Mouse (Mus musculus) hindbrain, embryonic 13.5 days (tissue): ENCODE results near the gene Clec2l. TPM values are rescaled to one million over a fixed set of nuclear protein-coding genes. Genes with fewer than 3 reads are reported as not detected.
A peak's percentile ranks its signal among the peaks of the same experiment; 100 is the strongest.

ENCODE experiments used
- ATAC-seq: fragments of 200-750 bp; cut with Nextera tagmentation; 2 replicates; pipeline ENCODE4 v1.8.0; 2017; ENCODE audit warnings: moderate TSS enrichment; ENCODE audit not compliant: low FRiP score
- H3K27ac ChIP-seq: fragments of 300-500 bp; sonication (generic); 2 replicates; pipeline ENCODE4 v1.5.1; 2015; ENCODE audit warnings: inconsistent platforms, mild to moderate bottlenecking, moderate library complexity
- H3K27me3 ChIP-seq: fragments of 300-500 bp; sonication (generic); 2 replicates; pipeline ENCODE4 v1.6.1; 2015; ENCODE audit warnings: mild to moderate bottlenecking, inconsistent platforms
- H3K36me3 ChIP-seq: fragments of 300-500 bp; sonication (generic); 2 replicates; pipeline ENCODE4 v1.6.1; 2015; ENCODE audit warnings: mild to moderate bottlenecking, inconsistent platforms
- H3K4me1 ChIP-seq: fragments of 300-500 bp; sonication (generic); replicated peaks from 2 replicates; pipeline ENCODE4 v1.6.1; 2015; ENCODE audit warnings: inconsistent platforms
- H3K4me2 ChIP-seq: fragments of 300-500 bp; sonication (generic); 2 replicates; pipeline ENCODE4 v1.6.1; 2015; ENCODE audit warnings: inconsistent platforms, mild to moderate bottlenecking, moderate library complexity
- H3K4me3 ChIP-seq: fragments of 300-500 bp; sonication (generic); 2 replicates; pipeline ENCODE4 v1.5.1; 2015; ENCODE audit warnings: mild to moderate bottlenecking, inconsistent platforms
- H3K9ac ChIP-seq: fragments of 300-500 bp; sonication (generic); 2 replicates; pipeline ENCODE4 v1.6.1; 2015; ENCODE audit warnings: mild to moderate bottlenecking, inconsistent platforms
- H3K9me3 ChIP-seq: fragments of 300-500 bp; sonication (generic); 2 replicates; pipeline ENCODE4 v1.6.1; 2016; ENCODE audit warnings: inconsistent platforms
- WGBS: fragments of 180-500 bp; shearing (Covaris S2); methylation state at CpG from one replicate; pipeline ENCODE4 v1.1.7; 2015; 5-methylcytosine and 5-hydroxymethylcytosine counted together
- polyA plus RNA-seq: library from polyadenylated mRNA; unstranded; fragments of >200 nt; fragmentation: Nextera tagmentation; extraction: Ambion mirVana; gene quantifications from 2 replicates; pipeline ENCODE4 v1.2.1, GENCODE M21; 2015

Gene Clec2l
- 8.9 and 11.2 TPM in 2 replicates for polyA plus RNA-seq

DNA sequence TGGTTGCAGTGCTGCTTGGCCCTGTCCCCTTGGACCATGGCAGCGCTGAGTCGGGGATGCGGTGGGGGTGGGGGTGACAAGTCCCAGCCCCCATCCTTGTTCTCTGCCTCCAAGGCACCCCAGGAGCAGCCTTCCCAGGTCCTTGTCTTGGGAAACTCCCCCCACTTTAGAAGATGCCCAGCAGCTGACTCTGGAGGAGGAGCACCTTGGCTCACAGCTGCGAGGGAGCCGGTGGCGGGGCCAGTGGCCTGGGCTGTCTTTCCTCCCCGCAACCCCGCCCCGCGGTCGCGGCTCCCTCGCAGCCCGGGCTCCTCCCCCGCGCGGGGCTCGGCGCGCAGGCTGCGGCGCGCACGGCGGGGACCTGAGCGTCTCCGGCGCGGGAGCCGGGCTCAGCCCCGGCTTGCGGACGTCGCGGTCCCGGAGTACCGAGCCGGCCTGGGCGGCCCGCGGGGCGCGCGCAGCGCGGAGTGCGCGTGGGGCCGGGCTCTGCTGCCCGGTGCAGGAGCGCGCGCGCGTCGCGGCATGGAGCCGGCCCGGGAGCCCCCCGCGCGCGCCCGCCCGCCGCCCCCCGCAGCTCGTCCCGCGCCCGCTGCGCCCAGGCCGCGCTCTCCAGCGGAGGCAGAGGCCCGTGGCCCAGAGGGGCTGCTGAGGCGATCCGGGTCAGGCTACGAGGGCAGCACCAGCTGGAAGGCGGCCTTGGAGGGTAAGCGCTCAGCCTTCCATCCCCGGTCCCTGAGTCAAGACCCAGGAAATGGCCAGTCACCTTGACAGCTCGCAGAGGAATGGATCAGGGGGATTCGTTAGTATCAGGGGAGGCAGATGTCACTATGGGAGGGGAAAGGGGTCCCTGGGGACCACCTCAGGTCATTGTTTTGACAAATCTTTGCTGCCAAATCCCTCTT is at the start of gene Clec2l:
Gene Clec2l (plus strand): TSS at position 356 of the 902 bp plus-strand sequence.
- Histone ChIP-seq H3K36me3 (no peaks in the 10 kb centered on the region), H3K4me2 (peak within 1 kb of the TSS; percentile 81), H3K9me3 (no peaks in the 10 kb centered on the region), H3K27me3 (peaks cover 47% of the 10 kb centered on the region), H3K4me3 (peak within 1 kb of the TSS; percentile 71), H3K4me1 (peaks cover 15% of the 10 kb centered on the region), H3K9ac (peak within 1 kb of the TSS; percentile 82), H3K27ac (peak within 1 kb of the TSS; percentile 78)
- WGBS, result under 1% methylated on average over 77 of the region's 84 CpGs
- peak; percentile 85 for ATAC-seq

DNA sequence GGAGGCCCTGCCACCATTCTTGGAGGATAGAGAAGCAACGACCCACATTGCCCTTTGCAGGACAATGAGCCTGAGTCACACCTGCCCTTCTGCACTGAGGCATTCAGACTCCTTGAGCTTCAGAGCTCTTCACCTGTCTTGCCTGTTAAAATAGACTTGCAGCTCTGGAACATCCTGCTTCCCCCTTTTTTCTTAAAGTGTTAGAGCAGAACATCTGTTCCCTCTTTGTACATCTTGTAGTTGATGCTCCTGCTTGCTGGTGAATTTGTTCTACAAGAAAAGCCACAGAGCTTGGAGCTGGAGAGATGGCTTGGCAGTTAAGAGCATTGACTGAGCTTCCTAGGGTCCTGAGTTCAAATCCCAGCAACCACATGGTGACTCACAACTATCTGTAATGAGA is 40.5 kb upstream of the Clec2l start:
- no peak overlapping the region for H3K9ac ChIP-seq
- H3K27ac ChIP-seq, result no peak overlapping the region
- peaks cover 37% of the 10 kb centered on the region for H3K36me3 ChIP-seq
- ATAC-seq, result no peak
- H3K4me1 ChIP-seq, result no peaks in the 10 kb centered on the region
- no peaks in the 10 kb centered on the region for H3K27me3 ChIP-seq
- H3K4me2 ChIP-seq, result no peak overlapping the region
- 97% methylated on average over 1 of the region's 1 CpGs for WGBS
- H3K4me3 ChIP-seq, result no peak overlapping the region
- H3K9me3 ChIP-seq, result 0 out of 2 replicates have a peak, but pooled peaks cover 7% of the 10 kb centered on the region

DNA sequence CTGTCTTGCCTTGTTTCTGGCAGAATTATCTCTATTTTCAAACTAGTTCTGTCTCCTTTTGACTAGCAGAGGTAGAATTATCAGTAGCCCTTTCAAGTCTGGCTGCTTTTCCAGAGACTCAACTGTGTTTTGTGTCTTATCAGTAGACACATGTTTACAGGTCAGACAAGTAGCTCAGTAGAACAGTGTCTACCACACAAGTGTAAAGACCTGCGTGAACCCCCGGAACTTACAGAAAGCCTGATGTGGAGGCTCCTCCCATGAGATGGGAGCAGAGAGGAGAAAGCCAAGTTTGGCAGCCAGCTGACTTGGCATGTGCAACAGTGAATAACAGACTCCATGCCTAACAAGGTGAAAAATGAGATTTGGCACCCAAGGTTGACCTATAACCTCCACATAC is 39.4 kb upstream of the Clec2l start:
- peaks cover 28% of the 10 kb centered on the region for H3K36me3 ChIP-seq
- H3K4me2 ChIP-seq, result no peak overlapping the region
- H3K27ac ChIP-seq, result no peak overlapping the region
- no peak overlapping the region for H3K9ac ChIP-seq
- H3K4me1 ChIP-seq, result no peaks in the 10 kb centered on the region
- no peaks in the 10 kb centered on the region for H3K9me3 ChIP-seq
- 89% methylated on average over 2 of the region's 2 CpGs for WGBS
- no peak overlapping the region for H3K4me3 ChIP-seq
- ATAC-seq, result no peak
- no peaks in the 10 kb centered on the region for H3K27me3 ChIP-seq

DNA sequence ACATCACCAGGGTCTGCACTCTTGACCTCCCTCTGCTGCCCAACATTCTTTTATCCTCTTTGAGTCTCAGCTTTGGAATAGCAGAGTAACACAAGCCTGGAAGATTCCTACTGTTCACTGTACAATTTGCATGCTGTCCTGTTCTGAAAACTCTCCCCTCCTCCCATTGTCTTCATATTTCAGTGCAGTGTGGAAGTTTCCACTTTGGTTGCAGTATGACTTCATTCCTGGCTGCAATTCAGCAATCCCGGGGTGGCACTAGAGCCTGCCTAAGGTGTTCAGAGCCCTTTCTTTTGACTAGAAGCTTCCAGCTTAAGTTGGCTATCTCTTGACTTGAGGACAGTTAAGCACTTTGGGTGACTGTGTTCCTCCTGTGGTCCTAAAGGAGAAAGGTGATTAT is 38.4 kb upstream of the Clec2l start:
- ATAC-seq, result no peak
- H3K27ac ChIP-seq, result no peak overlapping the region
- peaks cover 18% of the 10 kb centered on the region for H3K36me3 ChIP-seq
- no peak overlapping the region for H3K4me2 ChIP-seq
- H3K9ac ChIP-seq, result no peak overlapping the region
- H3K4me3 ChIP-seq, result no peak overlapping the region
- 80% methylated on average over 1 of the region's 1 CpGs for WGBS
- H3K9me3 ChIP-seq, result no peaks in the 10 kb centered on the region
- no peaks in the 10 kb centered on the region for H3K4me1 ChIP-seq
- H3K27me3 ChIP-seq, result no peaks in the 10 kb centered on the region

DNA sequence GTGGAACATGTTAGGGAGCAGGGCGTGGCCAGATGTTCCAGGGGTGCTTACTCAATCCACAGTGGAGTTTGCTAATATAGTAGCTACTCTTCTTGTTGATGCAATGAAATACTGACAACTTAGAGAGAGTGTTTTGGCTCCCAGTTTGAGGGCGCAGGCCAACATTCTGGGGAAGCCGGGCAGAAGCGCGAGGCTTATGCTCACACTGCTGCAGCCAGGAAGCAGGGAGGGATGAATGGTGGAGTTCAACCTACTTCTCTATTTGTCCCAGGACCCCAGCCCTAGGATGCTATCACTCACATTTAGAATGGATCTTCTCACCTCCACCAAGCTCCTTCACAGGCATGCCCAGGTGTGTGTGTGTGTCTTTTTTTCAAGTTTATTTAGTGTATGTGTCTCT is 36.8 kb upstream of the Clec2l start:
- no peaks in the 10 kb centered on the region for H3K9me3 ChIP-seq
- H3K36me3 ChIP-seq, result peaks cover 8% of the 10 kb centered on the region; the same call in 1 of the 2 replicates
- no peaks in the 10 kb centered on the region for H3K4me1 ChIP-seq
- ATAC-seq, result no peak
- H3K4me2 ChIP-seq, result no peak overlapping the region
- H3K9ac ChIP-seq, result no peak overlapping the region
- H3K4me3 ChIP-seq, result no peak overlapping the region
- WGBS, result 95% methylated on average over 5 of the region's 5 CpGs
- H3K27ac ChIP-seq, result no peak overlapping the region
- H3K27me3 ChIP-seq, result no peaks in the 10 kb centered on the region

DNA sequence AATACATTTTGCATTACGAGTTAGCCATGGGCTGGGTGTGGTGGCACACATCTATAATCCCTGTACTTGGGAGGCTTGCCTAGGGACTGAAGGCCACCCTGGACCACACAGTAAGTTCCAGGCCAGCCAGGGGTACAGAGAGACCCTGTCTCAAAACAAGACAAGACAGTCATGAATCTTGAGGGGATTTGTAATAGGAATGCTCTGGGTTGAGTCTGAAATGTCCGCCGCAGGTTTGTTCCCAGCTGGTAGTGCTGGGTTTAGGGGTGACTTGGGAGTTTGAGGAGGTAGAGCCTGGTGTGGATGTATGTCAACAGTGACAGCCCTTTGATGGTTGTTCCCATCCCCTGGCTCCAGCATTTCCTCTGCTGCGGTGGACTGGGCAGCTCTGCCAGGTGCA is 35.8 kb upstream of the Clec2l start:
- Histone ChIP-seq H3K27me3 (no peaks in the 10 kb centered on the region), H3K4me1 (no peaks in the 10 kb centered on the region), H3K4me3 (no peak overlapping the region), H3K9ac (no peak overlapping the region), H3K4me2 (no peak overlapping the region), H3K27ac (no peak overlapping the region), H3K9me3 (no peaks in the 10 kb centered on the region), H3K36me3 (peaks cover 8% of the 10 kb centered on the region; the same call in 1 of the 2 replicates)
- WGBS, result 96% methylated on average over 4 of the region's 4 CpGs
- ATAC-seq, result no peak

DNA sequence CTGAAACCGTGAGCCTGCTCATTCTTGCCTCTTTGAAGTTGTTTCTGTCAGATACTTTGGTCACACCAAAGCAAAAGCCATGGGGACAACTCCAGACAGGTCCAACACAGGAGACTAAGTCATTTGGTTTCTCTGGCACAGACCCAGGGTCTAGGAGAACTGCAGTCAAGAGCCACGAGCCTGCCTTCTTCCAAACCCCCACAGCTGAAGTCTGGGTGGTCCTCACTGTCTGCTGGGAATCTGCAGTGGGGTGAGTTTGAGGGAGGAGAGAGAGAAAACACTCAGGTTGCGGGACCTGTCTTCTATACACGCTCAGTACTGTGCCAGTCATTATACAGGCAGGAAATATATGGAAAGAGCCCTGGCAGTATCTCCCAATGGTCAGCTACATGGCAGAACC is 35.4 kb upstream of the Clec2l start:
- Histone ChIP-seq H3K9ac (no peak overlapping the region), H3K4me2 (no peak overlapping the region), H3K27me3 (no peaks in the 10 kb centered on the region), H3K27ac (no peak overlapping the region), H3K4me1 (no peaks in the 10 kb centered on the region), H3K9me3 (no peaks in the 10 kb centered on the region), H3K36me3 (peaks cover 8% of the 10 kb centered on the region; the same call in 1 of the 2 replicates), H3K4me3 (no peak overlapping the region)
- ATAC-seq, result no peak
- 86% methylated on average over 4 of the region's 4 CpGs for WGBS

DNA sequence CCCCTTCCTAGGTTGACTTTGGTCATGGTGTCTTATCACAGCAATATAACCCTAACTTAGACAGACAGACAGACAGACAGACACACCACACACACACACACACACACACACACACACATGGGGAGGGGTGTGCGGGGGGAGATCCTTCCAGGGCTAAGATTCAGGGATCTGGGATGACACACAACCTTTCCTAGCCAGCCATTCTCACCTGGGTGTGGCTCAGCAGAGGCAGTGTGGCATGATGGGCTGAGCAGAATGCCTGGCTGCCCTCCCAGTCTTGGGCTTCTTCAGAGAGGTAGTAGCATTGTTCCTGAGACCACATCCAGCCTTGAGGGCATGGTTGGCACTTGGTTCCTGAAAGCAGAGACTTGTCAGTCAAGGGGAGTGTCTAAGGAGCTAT is 33.3 kb upstream of the Clec2l start:
- no peak for ATAC-seq
- peaks cover 17% of the 10 kb centered on the region for H3K27me3 ChIP-seq
- no peak overlapping the region for H3K4me3 ChIP-seq
- no peak overlapping the region for H3K9ac ChIP-seq
- no peaks in the 10 kb centered on the region for H3K4me1 ChIP-seq
- no peak overlapping the region for H3K27ac ChIP-seq
- no peak overlapping the region for H3K4me2 ChIP-seq
- H3K36me3 ChIP-seq, result peaks cover 8% of the 10 kb centered on the region; the same call in 1 of the 2 replicates
- 100% methylated on average over 1 of the region's 1 CpGs for WGBS
- H3K9me3 ChIP-seq, result no peaks in the 10 kb centered on the region

DNA sequence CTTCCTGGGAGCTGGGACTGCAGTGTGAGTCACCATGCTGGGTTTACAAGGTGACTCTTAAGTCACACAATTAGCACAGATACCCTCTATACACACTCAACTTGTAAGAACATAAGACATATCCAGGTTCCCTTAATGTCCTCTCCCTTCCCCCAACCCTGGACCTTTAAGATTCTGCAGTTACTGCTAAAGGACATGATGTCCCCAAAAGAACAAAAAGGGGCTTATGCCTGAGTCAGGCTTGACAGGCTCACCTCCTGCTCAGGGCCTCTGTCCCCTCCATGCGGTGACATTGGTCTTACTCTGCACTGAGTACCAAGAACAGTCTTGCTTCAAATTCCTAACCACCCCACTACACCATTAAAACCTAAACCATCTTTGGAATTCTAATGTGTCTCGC is 30.0 kb upstream of the Clec2l start:
- Histone ChIP-seq H3K27ac (no peak overlapping the region), H3K27me3 (peaks cover 49% of the 10 kb centered on the region), H3K4me3 (no peak overlapping the region), H3K36me3 (peaks cover 4% of the 10 kb centered on the region; the same call in 1 of the 2 replicates), H3K9me3 (no peaks in the 10 kb centered on the region), H3K4me2 (no peak overlapping the region), H3K4me1 (peaks cover 24% of the 10 kb centered on the region), H3K9ac (no peak overlapping the region)
- ATAC-seq, result no peak
- 93% methylated on average over 2 of the region's 2 CpGs for WGBS

DNA sequence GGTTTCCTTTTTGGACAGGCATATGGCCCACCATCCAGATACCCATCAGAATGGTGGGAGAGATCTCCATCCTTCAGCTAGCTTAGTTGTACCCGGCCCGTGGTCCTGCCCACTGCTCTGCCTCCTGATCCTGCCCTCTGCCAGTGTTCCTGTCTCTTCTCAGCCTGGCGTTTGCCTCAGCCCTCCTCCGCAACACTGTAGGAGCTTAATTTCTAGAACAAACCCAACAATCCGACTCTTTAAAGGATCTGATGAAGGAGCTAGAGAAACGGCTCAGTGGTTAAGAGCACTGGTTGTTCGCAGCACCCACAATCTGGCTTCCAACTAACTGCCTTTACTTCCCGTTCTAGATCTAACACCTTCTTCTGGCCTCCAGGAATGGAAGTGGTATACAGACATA is 28.4 kb upstream of the Clec2l start:
- H3K9me3 ChIP-seq, result no peaks in the 10 kb centered on the region
- no peak overlapping the region for H3K4me3 ChIP-seq
- no peak overlapping the region for H3K4me2 ChIP-seq
- peaks cover 4% of the 10 kb centered on the region; the same call in 1 of the 2 replicates for H3K36me3 ChIP-seq
- no peak overlapping the region for H3K27ac ChIP-seq
- peaks cover 63% of the 10 kb centered on the region for H3K27me3 ChIP-seq
- peaks cover 24% of the 10 kb centered on the region for H3K4me1 ChIP-seq
- 84% methylated on average over 8 of the region's 8 CpGs for WGBS
- ATAC-seq, result no peak
- H3K9ac ChIP-seq, result no peak overlapping the region

DNA sequence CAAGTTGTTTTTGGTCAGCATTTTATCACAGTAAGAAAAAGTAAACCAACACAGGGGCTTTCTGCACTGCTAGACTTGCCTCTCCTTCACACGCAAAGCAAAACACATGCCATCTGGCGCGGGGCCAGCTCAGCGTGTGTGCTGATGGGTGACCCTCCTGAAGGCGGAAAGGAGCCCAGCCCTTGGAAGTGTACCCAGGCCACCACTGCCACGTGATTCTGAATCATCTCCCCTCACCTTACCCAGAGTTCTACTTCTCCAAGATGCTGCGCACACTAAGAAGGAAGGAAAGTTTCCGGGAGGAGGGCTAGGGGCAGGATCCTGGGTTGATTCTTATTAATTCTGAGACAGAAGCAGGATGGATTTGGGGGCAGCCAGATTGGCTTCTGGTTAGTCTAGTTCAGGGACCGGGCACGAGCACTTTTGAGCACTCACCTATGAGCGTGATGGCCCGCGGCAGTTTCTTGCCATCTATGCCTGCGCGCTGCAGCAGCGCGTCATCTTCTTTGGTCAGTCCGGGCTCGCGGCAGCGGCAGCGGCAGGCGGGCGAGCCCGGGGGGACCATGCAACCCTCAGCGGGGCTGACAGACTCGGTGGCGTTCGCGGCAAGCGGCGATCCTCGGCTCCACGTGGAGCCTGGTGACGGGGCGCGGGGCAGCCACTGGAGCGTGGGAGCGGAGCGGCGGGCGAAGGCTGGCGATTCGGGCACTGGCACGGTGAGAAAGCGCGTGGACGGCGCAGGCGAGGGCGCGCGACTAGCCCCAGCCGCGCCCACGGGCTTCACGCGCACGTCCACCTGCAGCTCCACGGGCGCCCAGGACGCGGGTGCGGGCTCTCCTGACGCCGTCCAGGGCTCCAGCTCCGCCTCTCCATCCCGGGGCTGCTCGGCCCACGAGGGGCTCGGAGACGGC is 26.7 kb upstream of the Clec2l start:
- no peaks in the 10 kb centered on the region for H3K9me3 ChIP-seq
- ATAC-seq, result peak; percentile 55; the same call in 1 of the 2 replicates
- no peak overlapping the region for H3K27ac ChIP-seq
- no peaks in the 10 kb centered on the region for H3K36me3 ChIP-seq
- H3K4me1 ChIP-seq, result peaks cover 24% of the 10 kb centered on the region
- H3K27me3 ChIP-seq, result peaks cover 79% of the 10 kb centered on the region
- peak overlapping the region; percentile 97 for H3K4me2 ChIP-seq
- H3K9ac ChIP-seq, result peak overlapping the region; percentile 68
- peak overlapping the region; percentile 59 for H3K4me3 ChIP-seq
- WGBS, result 1% methylated on average over 69 of the region's 72 CpGs
